Mouse (Mus musculus) kidney, postnatal 36 days (tissue): ENCODE data around the gene Tbc1d21.

ENCODE experiments used
- DNase-seq, 2 experiments: peaks; one replicate each; pipeline ENCODE4 v3.0.0; 2021 to 2022; ENCODE audit warnings: mixed read lengths in 2 of 2

The Tbc1d21 gene

DNA sequence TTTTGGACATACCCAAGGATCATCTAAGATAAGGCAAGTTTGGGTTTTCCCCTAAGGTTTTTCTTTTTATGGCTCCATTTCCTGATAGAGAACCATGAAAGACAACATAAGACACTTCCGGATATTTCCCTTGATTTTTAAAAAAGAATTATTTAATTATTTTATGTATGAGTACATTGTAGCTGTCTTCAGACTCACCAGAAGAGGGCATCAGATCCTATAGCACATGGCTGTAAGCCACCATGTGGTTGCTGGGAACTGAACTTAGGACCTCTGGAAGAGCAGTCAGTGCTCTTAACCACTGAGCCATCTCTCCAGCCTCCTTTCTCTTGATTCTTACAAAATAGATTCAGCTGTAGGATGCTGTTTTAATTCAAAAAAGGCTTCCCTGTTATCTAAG is 28.5 kb downstream of the Tbc1d21 start:
- no peak for DNase-seq

DNA sequence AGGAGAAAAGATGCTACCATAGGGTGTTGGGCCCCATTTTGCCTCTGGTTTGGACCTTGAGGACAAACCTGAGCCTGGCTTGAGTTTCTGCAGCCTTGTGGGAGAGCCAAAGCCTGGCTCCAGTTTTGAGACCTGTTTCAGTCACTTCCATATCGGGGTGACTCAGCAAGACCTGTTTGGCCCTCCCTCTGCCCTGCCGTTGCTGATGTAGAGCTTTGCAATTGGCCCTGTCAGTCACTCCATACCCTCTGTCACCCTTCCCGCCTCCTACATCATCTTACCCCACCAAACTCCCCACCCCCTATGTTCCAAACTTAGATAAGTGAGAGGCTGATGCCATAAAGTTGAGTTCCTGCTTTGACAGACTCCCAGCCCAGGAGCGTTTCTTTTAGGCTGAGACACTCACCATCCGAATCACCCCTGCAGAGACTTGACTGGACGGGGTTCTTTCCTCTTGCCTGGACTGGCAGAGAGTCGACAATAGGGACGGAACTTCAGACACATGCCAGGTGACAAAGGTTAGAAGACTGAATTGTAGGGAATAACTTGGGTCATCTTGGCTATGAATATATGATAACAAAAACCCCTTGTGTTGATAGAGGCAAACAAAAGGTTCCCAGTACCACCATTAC is 33.5 kb downstream of the Tbc1d21 start:
- no peak for DNase-seq

DNA sequence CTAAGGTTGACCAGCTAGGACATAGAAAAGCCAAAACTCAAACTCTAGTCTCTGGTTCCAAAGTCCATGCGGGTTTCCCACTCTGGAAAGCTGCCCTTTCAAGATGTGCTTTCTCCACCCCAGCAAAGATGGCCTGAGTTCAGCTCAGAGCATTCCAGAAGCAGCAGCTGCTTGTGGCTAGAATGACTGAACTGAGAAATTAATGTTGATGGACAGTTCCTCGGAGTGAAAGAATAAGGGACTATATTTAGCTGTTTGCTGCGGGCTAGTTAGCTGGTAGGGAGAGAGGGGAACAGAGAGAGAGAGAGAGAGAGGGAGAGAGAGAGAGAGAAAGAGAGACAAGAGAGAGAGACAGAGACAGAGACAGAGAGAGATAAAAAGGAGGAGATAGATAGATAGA is 39.0 kb downstream of the Tbc1d21 start:
- DNase-seq, result no peak

- DNase-seq, result peak in 1 of 2 experiments; percentile 61
Observed at GRCm38 (mm10) chr9:58330293-58330692, 40.0 kb downstream of the Tbc1d21 start.

DNA sequence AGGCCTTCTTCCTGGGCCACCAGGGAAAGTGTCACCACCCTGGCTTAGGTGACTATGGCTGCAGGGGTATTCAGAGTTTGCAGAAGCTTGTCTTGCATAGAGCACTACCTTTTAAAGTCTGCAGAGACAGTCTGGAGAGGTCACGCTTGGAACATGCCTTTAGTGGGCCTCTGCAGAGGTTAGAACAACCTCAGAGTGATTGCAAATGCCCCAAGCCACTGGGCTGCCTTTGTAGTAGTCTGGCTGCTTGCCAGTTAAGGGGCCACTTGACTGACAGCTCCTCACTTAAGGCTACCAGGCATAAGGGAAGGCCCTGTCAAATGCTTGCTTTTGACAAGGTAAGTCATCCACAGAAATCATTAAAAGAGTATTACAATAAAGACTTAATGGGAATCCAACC is 42.9 kb downstream of the Tbc1d21 start:
- DNase-seq, result no peak

DNA sequence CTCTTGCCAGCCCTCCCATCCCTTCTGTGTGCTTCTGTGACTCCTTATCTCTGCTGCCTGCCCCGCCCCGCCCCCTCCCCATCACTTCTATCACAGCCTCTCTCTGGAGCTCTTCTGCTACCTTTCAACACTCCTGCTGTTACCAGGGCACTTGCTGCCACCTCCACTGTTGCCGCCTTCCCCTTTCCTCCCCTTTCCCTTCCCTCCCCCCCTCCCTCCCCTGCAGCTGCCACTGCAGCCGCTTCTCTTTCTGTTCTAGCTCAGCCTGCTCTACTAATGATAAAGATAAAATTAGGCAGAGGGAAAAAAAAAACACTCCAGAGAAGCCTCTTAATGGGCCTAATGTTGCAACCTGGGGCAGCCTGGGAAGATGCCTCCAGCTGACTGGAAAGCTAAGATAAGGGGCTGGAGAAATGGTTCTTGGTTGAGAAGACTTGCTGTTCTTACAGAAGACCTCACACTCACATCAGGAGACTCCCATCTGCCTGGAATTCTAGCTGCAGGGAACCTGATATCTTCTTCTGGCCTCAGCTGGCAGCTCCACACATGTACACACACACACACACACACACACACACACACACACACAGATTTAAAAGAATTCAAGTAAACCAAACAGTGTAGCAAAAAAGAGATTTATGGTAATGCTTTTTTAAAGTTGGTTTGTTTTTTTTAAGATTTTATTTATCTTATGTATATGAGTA is 43.6 kb downstream of the Tbc1d21 start:
- no peak for DNase-seq

GRCm38 (mm10) chr9:58321681-58322080 is 48.6 kb downstream of the Tbc1d21 start:
- DNase-seq, result no peak

- no peak for DNase-seq
Observed at GRCm38 (mm10) chr9:58318317-58318716, 51.9 kb downstream of the Tbc1d21 start.

DNA sequence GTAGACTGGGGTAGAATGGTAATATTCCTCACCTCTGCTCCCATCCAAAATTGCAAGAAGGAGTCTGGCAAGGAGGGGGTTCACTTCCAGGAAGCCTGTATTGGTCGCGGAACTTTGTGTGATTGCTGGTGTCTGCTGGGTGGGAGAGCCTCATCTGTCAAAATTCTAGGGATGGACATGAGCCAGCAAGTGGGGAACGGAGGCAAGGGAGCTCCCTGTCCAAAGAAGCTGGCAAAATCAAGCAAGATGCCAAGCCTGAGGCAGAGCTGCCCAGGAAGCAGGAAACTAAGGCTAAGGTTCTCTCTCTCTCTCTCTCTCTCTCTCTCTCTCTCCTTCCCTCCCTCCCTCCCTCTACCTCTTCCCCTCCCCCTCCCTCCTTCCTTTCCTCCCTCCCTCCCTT is 52.9 kb downstream of the Tbc1d21 start:
- no peak for DNase-seq

- DNase-seq, result no peak
Observed at GRCm38 (mm10) chr9:58316784-58317183, 53.5 kb downstream of the Tbc1d21 start.

- no peak for DNase-seq
Observed at GRCm38 (mm10) chr9:58315850-58316249, 54.4 kb downstream of the Tbc1d21 start.

DNA sequence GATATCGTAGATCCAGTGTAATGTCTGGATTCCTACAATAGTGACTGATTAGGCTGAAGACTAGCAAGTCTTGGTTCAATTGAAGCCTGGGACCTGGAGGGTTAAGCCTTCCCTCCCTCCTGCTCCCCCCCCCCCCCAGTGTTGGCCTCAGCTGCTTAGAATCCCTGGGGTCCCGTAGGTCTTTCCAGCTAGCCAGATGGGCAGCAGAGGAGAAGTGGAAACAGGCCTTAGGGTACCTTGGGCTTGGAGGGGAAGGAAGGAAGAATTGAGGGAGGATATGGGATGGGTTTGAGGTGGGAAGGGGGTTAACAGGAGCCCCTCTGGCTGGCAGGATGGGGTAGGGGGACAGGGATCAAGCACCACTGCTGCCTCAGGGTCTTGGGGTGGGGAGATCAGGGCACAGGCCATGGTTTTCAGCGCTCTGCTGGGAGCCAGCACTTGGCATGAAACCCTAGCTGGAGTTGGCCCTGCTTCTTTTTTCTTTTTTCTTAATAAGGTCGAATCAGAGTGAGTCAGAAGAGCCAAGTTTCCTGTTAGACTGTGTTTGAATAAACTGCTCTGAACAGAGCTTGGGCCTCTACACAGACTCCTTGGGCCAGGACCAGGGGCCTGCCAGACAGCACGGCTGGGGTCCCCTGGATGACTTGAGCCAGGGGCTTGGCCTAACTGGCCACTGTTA is 55.4 kb downstream of the Tbc1d21 start:
- DNase-seq, result no peak

DNA sequence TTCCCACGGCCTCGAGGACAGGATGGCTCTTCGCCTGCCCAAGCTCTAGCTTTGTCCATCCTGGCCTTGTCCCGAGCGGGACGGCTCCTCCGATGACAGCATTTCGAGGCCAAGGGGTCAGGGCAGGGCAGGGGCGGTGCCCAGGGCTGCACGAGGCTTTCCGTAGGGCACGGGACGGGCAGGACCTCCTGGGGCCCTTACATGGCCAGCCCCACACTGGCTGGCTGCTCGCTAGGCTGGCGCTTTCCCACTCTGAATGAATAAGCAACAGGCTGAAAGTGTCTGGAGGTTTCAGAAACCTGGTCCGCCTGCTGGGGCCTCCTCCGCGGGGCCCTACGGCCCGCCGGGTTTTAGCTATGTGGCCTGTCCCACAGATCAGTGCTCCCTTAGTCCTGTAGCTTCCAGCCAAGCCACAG is 57.3 kb downstream of the Tbc1d21 start, which contains the start of gene Loxl1:
TSS of gene Loxl1 (minus strand) at position 243 of the 416 bp plus-strand sequence.
- DNase-seq, result peak; percentile 66 to 68

DNA sequence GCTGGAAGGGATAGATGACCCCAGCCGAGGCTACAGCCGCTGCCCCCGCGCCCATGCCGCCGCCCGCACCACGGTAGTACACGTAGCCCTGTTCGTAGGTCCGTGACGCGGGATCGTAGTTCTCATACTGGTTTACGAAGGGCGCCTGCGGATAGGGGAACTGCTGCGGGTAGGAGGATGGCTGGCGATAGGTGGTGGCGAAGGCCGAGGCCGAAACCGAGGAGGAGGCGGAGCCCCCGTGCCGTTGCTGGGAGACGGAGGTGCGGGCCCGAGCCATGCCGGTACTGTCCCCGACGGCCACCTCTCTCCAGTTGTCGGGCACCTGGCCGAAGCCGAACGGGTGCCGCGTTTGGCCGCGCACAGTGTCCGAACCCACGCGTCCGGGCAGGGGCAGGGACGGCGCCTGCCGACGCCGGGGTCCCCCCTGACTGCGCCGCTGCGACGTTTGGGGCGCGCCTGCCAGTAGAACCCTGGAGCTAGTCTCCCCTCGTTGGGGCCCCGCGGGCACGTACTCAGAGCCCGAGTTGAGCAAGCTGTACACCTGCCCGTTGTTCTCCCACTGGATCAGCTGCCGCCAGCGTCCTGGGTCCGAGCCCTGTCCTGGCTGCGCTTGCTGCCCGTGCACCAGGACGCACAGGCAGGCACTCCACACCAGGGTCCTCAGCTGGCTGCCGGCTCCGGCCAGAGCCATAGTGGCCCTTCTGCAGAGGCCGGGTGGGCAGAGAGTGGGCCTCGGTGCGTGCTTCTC is 57.9 kb downstream of the Tbc1d21 start:
- DNase-seq, result peak; percentile 36 to 68

DNA sequence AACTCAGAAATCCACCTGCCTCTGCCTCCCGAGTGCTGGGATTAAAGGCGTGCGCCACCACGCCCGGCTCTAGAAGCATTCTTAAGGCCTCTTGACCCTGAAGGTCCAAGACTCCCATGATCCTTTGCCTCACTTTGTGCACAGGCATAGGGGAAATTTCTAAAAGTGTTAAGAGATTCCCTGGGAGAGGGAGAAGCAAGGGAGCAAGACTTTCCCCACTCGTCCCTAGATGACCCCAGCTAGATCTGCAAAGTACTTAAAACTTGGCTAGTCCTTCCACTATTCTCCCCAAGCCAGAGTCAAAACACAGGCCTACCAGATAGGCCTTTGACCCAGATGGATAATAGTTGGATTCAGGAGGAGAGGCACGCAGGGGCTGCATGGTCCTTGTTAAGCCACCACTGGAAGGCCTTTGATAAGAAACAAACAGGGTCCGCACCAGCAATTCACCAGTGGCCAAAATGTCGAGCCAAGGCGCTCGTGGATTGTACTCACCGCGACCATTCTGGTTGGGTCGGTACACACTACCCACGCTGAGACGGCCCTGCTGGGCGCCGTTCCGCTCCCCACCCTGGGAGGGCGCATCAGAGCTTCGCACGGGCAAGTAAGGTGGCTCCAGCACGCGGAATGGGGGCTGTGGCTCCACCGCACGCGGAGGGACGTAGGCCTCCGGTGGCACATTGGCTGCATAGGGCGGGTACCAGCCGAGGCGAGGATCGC is 58.9 kb downstream of the Tbc1d21 start:
- peak in 1 of 2 experiments; percentile 52 for DNase-seq

DNA sequence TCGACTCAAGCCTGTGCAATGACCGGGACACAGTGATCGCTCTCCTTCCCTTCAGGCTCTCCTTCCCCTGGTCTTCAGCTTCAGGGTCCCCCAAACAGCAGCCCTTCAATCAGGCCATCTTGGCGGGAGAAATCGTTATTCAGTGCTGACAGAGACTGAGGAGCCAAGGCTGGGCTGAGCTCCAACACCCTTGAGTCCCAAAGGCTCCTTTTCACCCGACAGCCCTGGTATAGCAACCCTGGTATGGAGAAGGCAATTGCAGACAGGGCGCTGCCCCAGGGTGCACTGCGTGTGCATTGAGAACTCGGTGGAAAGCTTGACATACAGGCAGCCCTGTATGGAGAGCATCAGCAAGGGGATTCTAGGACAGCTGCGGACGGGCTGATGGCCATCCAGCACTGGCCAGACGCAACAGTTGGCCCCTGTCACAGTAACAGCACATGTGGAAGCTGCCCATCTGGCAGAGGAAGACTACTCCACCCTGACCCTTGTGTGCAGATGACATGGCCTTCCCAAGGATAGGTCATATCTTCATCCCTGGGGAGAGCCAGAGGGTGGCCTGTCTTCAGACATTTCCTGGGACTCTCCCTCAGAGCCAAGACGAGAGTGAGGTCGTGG is 60.1 kb downstream of the Tbc1d21 start:
- peak; percentile 31 to 38 for DNase-seq
